Mouse (Mus musculus) Muller cell, postnatal 12 days (primary cell): Measurements from ENCODE around the gene Ppp1r3g.

Source experiments
- DNase-seq: peaks from one replicate; pipeline ENCODE4 v3.0.0-alpha.2; 2015; ENCODE audit errors: inconsistent ontology term

Gene Ppp1r3g

GRCm38 (mm10) chr13:35995231-35995630, 36.6 kb downstream of the Ppp1r3g start:
- DNase-seq, result no peak

GRCm38 (mm10) chr13:35995696-35996426, 37.2 kb downstream of the Ppp1r3g start:
- DNase-seq, result no peak

- no peak for DNase-seq
Measured at GRCm38 (mm10) chr13:35997606-35998005, 39.0 kb downstream of the Ppp1r3g start.

- no peak for DNase-seq
Measured at GRCm38 (mm10) chr13:36000798-36001197, 42.2 kb downstream of the Ppp1r3g start.

GRCm38 (mm10) chr13:36009981-36010380, 51.3 kb downstream of the Ppp1r3g start:
- DNase-seq, result no peak

GRCm38 (mm10) chr13:36015636-36016035, 57.0 kb downstream of the Ppp1r3g start:
- DNase-seq, result no peak

GRCm38 (mm10) chr13:36018017-36018416, 59.4 kb downstream of the Ppp1r3g start:
- peak; percentile 76 for DNase-seq

GRCm38 (mm10) chr13:36019309-36020274, 61.0 kb downstream of the Ppp1r3g start:
- peak; percentile 50 for DNase-seq
